ENCODE assay signal across 8 mouse cellular contexts in genomic region chrX:20657593-20657992, GRCm38 (mm10). TPM values are rescaled to one million over a fixed set of nuclear protein-coding genes. Genes with fewer than 3 reads are reported as not detected.
A peak's percentile ranks its signal among the peaks of the same experiment; 100 is the strongest.
DNase-seq lines count a peak whose midpoint lies in the region; ATAC-seq and TF ChIP-seq lines count a peak whose summit lies in the region.

No protein-coding gene starts in this region.

- H3K9me3 ChIP-seq in kidney, embryonic 16.5 days (ENCODE audit: low read length), result no peaks in the 10 kb centered on the region
- no peaks in the 10 kb centered on the region for H3K9me3 ChIP-seq in embryonic facial prominence, embryonic 10.5 days
- H3K9me3 ChIP-seq in intestine, embryonic 14.5 days (ENCODE audit: control insufficient read depth, low read length), result no peaks in the 10 kb centered on the region
- H3K9me3 ChIP-seq in midbrain, postnatal 0 days (ENCODE audit: low read length), result no peaks in the 10 kb centered on the region

- no peaks in the 10 kb centered on the region for H3K36me3 ChIP-seq in kidney, embryonic 16.5 days (ENCODE audit: insufficient read depth, low read length)
- H3K36me3 ChIP-seq in embryonic facial prominence, embryonic 10.5 days (replicated peaks), result no peaks in the 10 kb centered on the region
- no peaks in the 10 kb centered on the region for H3K36me3 ChIP-seq in intestine, embryonic 14.5 days (ENCODE audit: control insufficient read depth, insufficient read depth, low read length)
- no peaks in the 10 kb centered on the region for H3K36me3 ChIP-seq in midbrain, postnatal 0 days (ENCODE audit: insufficient read depth, low read length)

- no peak overlapping the region for H3K27ac ChIP-seq in kidney, embryonic 16.5 days (ENCODE audit: low read length)
- H3K27ac ChIP-seq in embryonic facial prominence, embryonic 10.5 days (replicated peaks), result no peak overlapping the region
- no peak overlapping the region for H3K27ac ChIP-seq in intestine, embryonic 14.5 days (ENCODE audit: low read depth)
- no peak overlapping the region for H3K27ac ChIP-seq in midbrain, postnatal 0 days (ENCODE audit: low read depth, low read length)

- no peaks in the 10 kb centered on the region for H3K4me1 ChIP-seq in kidney, embryonic 16.5 days (ENCODE audit: insufficient read depth, low read length)
- no peaks in the 10 kb centered on the region for H3K4me1 ChIP-seq in embryonic facial prominence, embryonic 10.5 days
- no peaks in the 10 kb centered on the region for H3K4me1 ChIP-seq in intestine, embryonic 14.5 days (replicated peaks; ENCODE audit: control insufficient read depth, insufficient read depth, low read length)
- no peaks in the 10 kb centered on the region for H3K4me1 ChIP-seq in midbrain, postnatal 0 days (ENCODE audit: insufficient read depth, low read length)

- no peak for DNase-seq in kidney, postnatal 4 days
- no peak for DNase-seq in embryonic facial prominence, embryonic 10.5 days (ENCODE audit: low spot score)
- DNase-seq in intestine, embryonic 14.5 days (ENCODE audit: low spot score), result no peak
- no peak for DNase-seq in midbrain, postnatal 0 days (ENCODE audit: low spot score)
- no peak for DNase-seq in gastrocnemius, adult 8-10 months (ENCODE audit: low spot score in 2 of 2)
- DNase-seq in cerebellum, adult 18-20 months, result no peak
- DNase-seq in adrenal gland, adult (ENCODE audit: inconsistent age in 2 of 2, low spot score in 1 of 2), result no peak

- no peak overlapping the region for H3K9ac ChIP-seq in kidney, embryonic 16.5 days (replicated peaks; ENCODE audit: low read length)
- H3K9ac ChIP-seq in intestine, embryonic 14.5 days (ENCODE audit: low read length), result no peak overlapping the region
- H3K9ac ChIP-seq in midbrain, postnatal 0 days (replicated peaks; ENCODE audit: low read length, poor library complexity, severe bottlenecking), result no peak overlapping the region

- H3K4me3 ChIP-seq in kidney, embryonic 16.5 days (ENCODE audit: low read length), result peak overlapping the region; percentile 58
- H3K4me3 ChIP-seq in embryonic facial prominence, embryonic 10.5 days, result peak overlapping the region; percentile 64
- peak overlapping the region; percentile 49 for H3K4me3 ChIP-seq in intestine, embryonic 14.5 days (ENCODE audit: low read depth, low read length)
- H3K4me3 ChIP-seq in midbrain, postnatal 0 days (ENCODE audit: low read depth, low read length), result peak overlapping the region; percentile 39; the same call in 1 of the 2 replicates

- H3K4me2 ChIP-seq in kidney, embryonic 16.5 days (replicated peaks; ENCODE audit: low read depth, low read length), result peak overlapping the region; percentile 78
- H3K4me2 ChIP-seq in intestine, embryonic 14.5 days (ENCODE audit: low read length), result peak overlapping the region; percentile 61
- H3K4me2 ChIP-seq in midbrain, postnatal 0 days (ENCODE audit: low read depth, low read length, poor library complexity, severe bottlenecking), result peak overlapping the region; percentile 75; the same call in 1 of the 2 replicates

- ATAC-seq in kidney, embryonic 16.5 days (ENCODE audit: low FRiP score, low TSS enrichment), result no peak
- peak; percentile 7; the same call in 1 of the 2 replicates for ATAC-seq in intestine, embryonic 14.5 days (replicated peaks; ENCODE audit: low FRiP score, low TSS enrichment, low read depth)
- ATAC-seq in midbrain, postnatal 0 days (ENCODE audit: low FRiP score), result no peak

- no peak for TF ChIP-seq CTCF in midbrain, postnatal 0 days (IDR thresholded peaks at IDR 0.05)

- H3K27me3 ChIP-seq in kidney, embryonic 16.5 days (ENCODE audit: insufficient read depth, low read length), result no peaks in the 10 kb centered on the region
- H3K27me3 ChIP-seq in embryonic facial prominence, embryonic 10.5 days (replicated peaks; ENCODE audit: low read depth, poor library complexity, severe bottlenecking), result no peaks in the 10 kb centered on the region
- H3K27me3 ChIP-seq in intestine, embryonic 14.5 days (replicated peaks; ENCODE audit: control insufficient read depth, insufficient read depth, low read length), result no peaks in the 10 kb centered on the region
- no peaks in the 10 kb centered on the region for H3K27me3 ChIP-seq in midbrain, postnatal 0 days (ENCODE audit: insufficient read depth, low read length)

- 36% methylated on average over 5 of the region's 5 CpGs for WGBS in kidney, embryonic 16.5 days
- 34% methylated on average over 5 of the region's 5 CpGs for WGBS in embryonic facial prominence, embryonic 10.5 days
- WGBS in intestine, embryonic 14.5 days, result 29% methylated on average over 5 of the region's 5 CpGs
- 33% methylated on average over 5 of the region's 5 CpGs for WGBS in midbrain, postnatal 0 days

RNA-seq across cellular contexts. Expression of gene Uba1, which starts 0.5 kb away (rescaled TPM):
- 231 and 236 TPM in 2 replicates for polyA plus RNA-seq in kidney, embryonic 16.5 days (2015; fragmentation: Nextera tagmentation; extraction: Ambion mirVana)
- polyA plus RNA-seq in embryonic facial prominence, embryonic 10.5 days (2016; fragmentation: Nextera tagmentation; extraction: Ambion mirVana), result 242 and 244 TPM in 2 replicates
- 189 and 191 TPM in 2 replicates for polyA plus RNA-seq in intestine, embryonic 14.5 days (2014; fragmentation: Nextera tagmentation; extraction: Ambion mirVana)
- 594 and 646 TPM in 2 replicates for total RNA-seq in midbrain, postnatal 0 days (2014; rRNA removed)
- 263 and 265 TPM in 2 replicates for polyA plus RNA-seq in midbrain, postnatal 0 days (2015; fragmentation: Nextera tagmentation; extraction: Ambion mirVana)
- 100 to 1,000 TPM; 143 to 161 (median 149) TPM for total RNA-seq in gastrocnemius, adult 8-10 months (2022)

RNA-seq across cellular contexts. Expression of gene Cdk16, which starts 30.2 kb away (rescaled TPM):
- polyA plus RNA-seq in kidney, embryonic 16.5 days (2015; fragmentation: Nextera tagmentation; extraction: Ambion mirVana), result 101 and 110 TPM in 2 replicates
- polyA plus RNA-seq in embryonic facial prominence, embryonic 10.5 days (2016; fragmentation: Nextera tagmentation; extraction: Ambion mirVana), result 120 and 121 TPM in 2 replicates
- 74.6 and 81.6 TPM in 2 replicates for polyA plus RNA-seq in intestine, embryonic 14.5 days (2014; fragmentation: Nextera tagmentation; extraction: Ambion mirVana)
- 217 and 218 TPM in 2 replicates for total RNA-seq in midbrain, postnatal 0 days (2014; rRNA removed)
- 171 and 173 TPM in 2 replicates for polyA plus RNA-seq in midbrain, postnatal 0 days (2015; fragmentation: Nextera tagmentation; extraction: Ambion mirVana)
- 100 to 1,000 TPM; 105 to 130 (median 120) TPM for total RNA-seq in gastrocnemius, adult 8-10 months (2022)

RNA-seq across cellular contexts. Expression of gene Ndufb11, which starts 40.2 kb away (rescaled TPM):
- 238 and 255 TPM in 2 replicates for polyA plus RNA-seq in kidney, embryonic 16.5 days (2015; fragmentation: Nextera tagmentation; extraction: Ambion mirVana)
- 174 and 176 TPM in 2 replicates for polyA plus RNA-seq in embryonic facial prominence, embryonic 10.5 days (2016; fragmentation: Nextera tagmentation; extraction: Ambion mirVana)
- polyA plus RNA-seq in intestine, embryonic 14.5 days (2014; fragmentation: Nextera tagmentation; extraction: Ambion mirVana), result 258 and 267 TPM in 2 replicates
- 96.6 and 109 TPM in 2 replicates for total RNA-seq in midbrain, postnatal 0 days (2014; rRNA removed)
- polyA plus RNA-seq in midbrain, postnatal 0 days (2015; fragmentation: Nextera tagmentation; extraction: Ambion mirVana), result 277 and 295 TPM in 2 replicates
- 100 to 1,000 TPM; 396 to 439 (median 407) TPM for total RNA-seq in gastrocnemius, adult 8-10 months (2022)

RNA-seq across cellular contexts. Expression of gene Rbm10, which starts 40.3 kb away (rescaled TPM):
- 80.9 and 82.4 TPM in 2 replicates for polyA plus RNA-seq in kidney, embryonic 16.5 days (2015; fragmentation: Nextera tagmentation; extraction: Ambion mirVana)
- 112 and 113 TPM in 2 replicates for polyA plus RNA-seq in embryonic facial prominence, embryonic 10.5 days (2016; fragmentation: Nextera tagmentation; extraction: Ambion mirVana)
- polyA plus RNA-seq in intestine, embryonic 14.5 days (2014; fragmentation: Nextera tagmentation; extraction: Ambion mirVana), result 58.6 and 60.4 TPM in 2 replicates
- total RNA-seq in midbrain, postnatal 0 days (2014; rRNA removed), result 55.2 and 60.4 TPM in 2 replicates
- polyA plus RNA-seq in midbrain, postnatal 0 days (2015; fragmentation: Nextera tagmentation; extraction: Ambion mirVana), result 27.5 and 28.7 TPM in 2 replicates
- total RNA-seq in gastrocnemius, adult 8-10 months (2022), result 10 to 100 TPM in 1 of 4 experiments, 1 to 10 TPM in 3; 8.4 to 10.3 (median 9.2) TPM

RNA-seq across cellular contexts. Expression of gene Usp11, which starts 46.1 kb away (rescaled TPM):
- polyA plus RNA-seq in kidney, embryonic 16.5 days (2015; fragmentation: Nextera tagmentation; extraction: Ambion mirVana), result 50.8 and 53.1 TPM in 2 replicates
- polyA plus RNA-seq in embryonic facial prominence, embryonic 10.5 days (2016; fragmentation: Nextera tagmentation; extraction: Ambion mirVana), result 59.8 and 60.1 TPM in 2 replicates
- 36.9 and 41.6 TPM in 2 replicates for polyA plus RNA-seq in intestine, embryonic 14.5 days (2014; fragmentation: Nextera tagmentation; extraction: Ambion mirVana)
- total RNA-seq in midbrain, postnatal 0 days (2014; rRNA removed), result 95.1 and 95.4 TPM in 2 replicates
- polyA plus RNA-seq in midbrain, postnatal 0 days (2015; fragmentation: Nextera tagmentation; extraction: Ambion mirVana), result 76.2 and 77.0 TPM in 2 replicates
- total RNA-seq in gastrocnemius, adult 8-10 months (2022), result 1 to 10 TPM; 1.7 to 2.3 (median 2.1) TPM
